Mouse (Mus musculus): ENCODE results near the gene 4933402N22Rik.
"Not testable (repeated sequence)": the region's sequence is repeated elsewhere in the genome, so short reads cannot be mapped to it uniquely, and the experiment has no call there.

4933402N22Rik gene

DNA sequence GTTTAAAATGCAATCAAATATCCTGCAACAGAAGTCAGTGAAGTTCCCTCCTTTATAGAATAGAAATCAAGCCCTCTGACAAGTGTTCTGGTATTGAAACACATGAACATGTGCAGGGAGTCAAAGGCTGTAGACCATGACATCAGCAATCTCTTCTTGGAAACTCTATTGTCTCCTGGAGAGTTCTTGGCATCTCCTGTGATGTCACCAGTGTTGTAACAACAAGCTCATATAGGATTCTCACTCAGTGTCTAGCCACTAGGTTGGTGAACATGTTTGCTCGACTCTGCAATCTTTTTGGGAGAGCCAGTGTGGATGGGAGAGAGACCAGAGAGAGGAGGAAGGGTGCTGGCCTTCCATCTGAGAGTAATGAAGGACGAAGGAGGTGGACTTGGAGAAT is at the start of gene 4933402N22Rik:
Gene 4933402N22Rik (plus strand): TSS at position 301 of the 400 bp plus-strand sequence.
- DNase-seq (ENCODE audit: low read depth, low spot score), result not testable (repeated sequence)

DNA sequence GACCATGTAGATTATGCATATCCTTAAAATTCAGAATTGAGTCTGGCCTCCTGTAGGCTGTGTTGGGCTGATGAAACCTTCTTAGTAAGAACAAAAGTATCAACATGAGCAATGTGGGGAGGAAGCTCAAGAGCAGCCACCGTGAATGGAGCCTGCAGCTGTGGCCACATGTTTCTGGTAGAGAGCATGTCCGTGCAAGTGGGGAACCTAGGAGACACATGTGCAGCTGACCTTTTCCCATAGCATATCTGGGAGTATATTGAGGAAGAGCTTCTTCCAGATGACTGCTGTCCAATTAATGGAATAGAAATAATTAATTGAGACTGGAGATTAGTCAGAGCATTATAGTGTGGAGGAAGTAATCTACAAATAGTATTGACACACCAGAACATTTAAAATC is 5.9 kb downstream of the 4933402N22Rik start:
- DNase-seq (ENCODE audit: low read depth, low spot score), result not testable (repeated sequence)
